Mouse (Mus musculus) urinary bladder, postnatal 10 days (tissue): ENCODE measurements around the gene Spata21.

Source experiments
- DNase-seq: peaks from one replicate; pipeline ENCODE4 v3.0.0; 2022; ENCODE audit warnings: low spot score

The Spata21 gene

GRCm38 (mm10) chr4:141158609-141159008 lies 70.5 kb downstream of the Spata21 start:
- no peak for DNase-seq

- no peak for DNase-seq
Measured at GRCm38 (mm10) chr4:141159093-141159492, 71.0 kb downstream of the Spata21 start.

- DNase-seq = no peak
Measured at GRCm38 (mm10) chr4:141159666-141160065, 71.5 kb downstream of the Spata21 start.

- DNase-seq = no peak
Measured at GRCm38 (mm10) chr4:141160193-141160592, 72.1 kb downstream of the Spata21 start.

- no peak for DNase-seq
Measured at GRCm38 (mm10) chr4:141161699-141162208, 73.6 kb downstream of the Spata21 start.
